Mouse (Mus musculus) forebrain, embryonic 14.5 days (tissue): ENCODE measurements around the gene Csrnp3. TPM values are rescaled to one million over a fixed set of nuclear protein-coding genes. Genes with fewer than 3 reads are reported as not detected.

Experiments
- ATAC-seq: fragments of 200-750 bp; cut with Nextera tagmentation; 2 replicates; pipeline ENCODE4 v1.8.0; 2017; ENCODE audit warnings: mild to moderate bottlenecking, moderate library complexity
- DNase-seq: peaks from one replicate; pipeline ENCODE4 v3.0.0-alpha.2; 2015; ENCODE audit warnings: low spot score
- H3K27ac ChIP-seq: fragments of 300-500 bp; sonication (generic); 2 replicates; pipeline ENCODE4 v1.5.1; 2014; ENCODE audit warnings: low read depth, mild to moderate bottlenecking, control low read depth, low read length, moderate library complexity
- H3K27me3 ChIP-seq: fragments of 300-500 bp; sonication (generic); replicated peaks from 2 replicates; pipeline ENCODE4 v1.6.1; 2014; ENCODE audit warnings: low read length, control low read depth, mixed read lengths; ENCODE audit not compliant: control insufficient read depth, insufficient read depth
- H3K36me3 ChIP-seq: fragments of 300-500 bp; sonication (generic); 2 replicates; pipeline ENCODE4 v1.6.1; 2014; ENCODE audit warnings: low read length, control low read depth; ENCODE audit not compliant: control insufficient read depth, insufficient read depth
- H3K4me1 ChIP-seq: fragments of 300-500 bp; sonication (generic); 2 replicates; pipeline ENCODE4 v1.6.1; 2014; ENCODE audit warnings: antibody characterized with exemption, low read length, control low read depth; ENCODE audit not compliant: control insufficient read depth, insufficient read depth
- H3K4me2 ChIP-seq: fragments of 300-500 bp; sonication (generic); 2 replicates; pipeline ENCODE4 v1.6.1; 2014; ENCODE audit warnings: mild to moderate bottlenecking, control low read depth, low read length
- H3K4me3 ChIP-seq: fragments of 300-500 bp; sonication (generic); 2 replicates; pipeline ENCODE4 v1.5.1; 2014; ENCODE audit warnings: low read depth, low read length, control low read depth
- H3K9ac ChIP-seq: fragments of 300-500 bp; sonication (generic); 2 replicates; pipeline ENCODE4 v1.6.1; 2014; ENCODE audit warnings: mild to moderate bottlenecking, low read length, control low read depth, moderate library complexity
- H3K9me3 ChIP-seq: fragments of 300-500 bp; sonication (generic); replicated peaks from 2 replicates; pipeline ENCODE4 v1.6.1; 2016; ENCODE audit warnings: low read length, control low read depth, mixed read lengths; ENCODE audit not compliant: control insufficient read depth
- WGBS: fragments of 180-500 bp; shearing (Covaris S2); extraction: QIAGEN DNeasy Blood & Tissue Kit; methylation state at CpG from one replicate; pipeline ENCODE4 v1.1.7; 2014; 5-methylcytosine and 5-hydroxymethylcytosine counted together
- polyA plus RNA-seq: library from polyadenylated mRNA; unstranded; fragments of >200 nt; fragmentation: Nextera tagmentation; extraction: Ambion mirVana; gene quantifications from 2 replicates; pipeline ENCODE4 v1.2.1, GENCODE M21; 2014

Csrnp3 gene
- polyA plus RNA-seq, 1 experiment from 2014 or later, result 33.0 TPM

- H3K27ac ChIP-seq, result no peak overlapping the region
- 89% methylated on average over 16 of the region's 16 CpGs for WGBS
- no peaks in the 10 kb centered on the region for H3K27me3 ChIP-seq
- no peak for DNase-seq
- H3K4me3 ChIP-seq, result no peak overlapping the region
- H3K4me2 ChIP-seq, result no peak overlapping the region
- no peak overlapping the region for H3K9ac ChIP-seq
- ATAC-seq, result no peak
- H3K4me1 ChIP-seq, result peaks cover under 1% of the 10 kb centered on the region; the same call in 1 of the 2 replicates
- H3K9me3 ChIP-seq, result no peaks in the 10 kb centered on the region
- no peaks in the 10 kb centered on the region for H3K36me3 ChIP-seq
Observed at GRCm38 (mm10) chr2:65948808-65949207, 103.2 kb downstream of the Csrnp3 start.

- peak; percentile 45 for DNase-seq
- 73% methylated on average over 17 of the region's 17 CpGs for WGBS
Observed at GRCm38 (mm10) chr2:65953726-65954340, 108.3 kb downstream of the Csrnp3 start.

GRCm38 (mm10) chr2:65955804-65956203 lies 110.2 kb downstream of the Csrnp3 start:
- Histone ChIP-seq H3K4me3 (no peak overlapping the region), H3K4me2 (no peak overlapping the region), H3K27me3 (no peaks in the 10 kb centered on the region), H3K9ac (no peak overlapping the region), H3K9me3 (no peaks in the 10 kb centered on the region), H3K36me3 (no peaks in the 10 kb centered on the region), H3K27ac (no peak overlapping the region), H3K4me1 (peaks cover 8% of the 10 kb centered on the region)
- WGBS, result 80% methylated on average over 1 of the region's 1 CpGs
- DNase-seq (no peak), ATAC-seq (no peak)

More at GRCm38 (mm10) chr2:65953726-65954340, 108.3 kb downstream of the Csrnp3 start:
- no peaks in the 10 kb centered on the region for H3K27me3 ChIP-seq
- peak overlapping the region; percentile 28 for H3K4me2 ChIP-seq
- H3K27ac ChIP-seq, result peak overlapping the region; percentile 75
- ATAC-seq, result peak; percentile 54
- H3K9me3 ChIP-seq, result no peaks in the 10 kb centered on the region
- H3K4me1 ChIP-seq, result peaks cover 8% of the 10 kb centered on the region
- no peaks in the 10 kb centered on the region for H3K36me3 ChIP-seq
- H3K9ac ChIP-seq, result peak overlapping the region; percentile 17; the same call in 1 of the 2 replicates
- no peak overlapping the region for H3K4me3 ChIP-seq

- Histone ChIP-seq H3K4me2 (no peak overlapping the region), H3K27me3 (no peaks in the 10 kb centered on the region), H3K27ac (no peak overlapping the region), H3K9ac (no peak overlapping the region), H3K9me3 (no peaks in the 10 kb centered on the region), H3K36me3 (no peaks in the 10 kb centered on the region), H3K4me1 (peaks cover 8% of the 10 kb centered on the region), H3K4me3 (no peak overlapping the region)
- ATAC-seq (peak; percentile 60), DNase-seq (peak; percentile 79)
- 60% methylated on average over 9 of the region's 9 CpGs for WGBS
Observed at GRCm38 (mm10) chr2:65956727-65957126, 111.2 kb downstream of the Csrnp3 start.

- Histone ChIP-seq H3K27me3 (no peaks in the 10 kb centered on the region), H3K4me1 (no peaks in the 10 kb centered on the region), H3K4me2 (no peak overlapping the region), H3K4me3 (no peak overlapping the region), H3K36me3 (no peaks in the 10 kb centered on the region), H3K9ac (no peak overlapping the region), H3K9me3 (no peaks in the 10 kb centered on the region), H3K27ac (no peak overlapping the region)
- ATAC-seq (no peak; the same call in 1 of the 2 replicates), DNase-seq (peak; percentile 28)
- WGBS, result 65% methylated on average over 4 of the region's 4 CpGs
Observed at GRCm38 (mm10) chr2:65963420-65963819, 117.9 kb downstream of the Csrnp3 start.

- no peak overlapping the region for H3K4me2 ChIP-seq
- no peak overlapping the region for H3K4me3 ChIP-seq
- DNase-seq (no peak), ATAC-seq (no peak)
- no peak overlapping the region for H3K9ac ChIP-seq
- 82% methylated on average over 4 of the region's 4 CpGs for WGBS
- H3K27me3 ChIP-seq, result no peaks in the 10 kb centered on the region
- H3K27ac ChIP-seq, result no peak overlapping the region
- peaks cover 10% of the 10 kb centered on the region; the same call in 1 of the 2 replicates for H3K36me3 ChIP-seq
- H3K4me1 ChIP-seq, result no peaks in the 10 kb centered on the region; the same call in 1 of the 2 replicates
- H3K9me3 ChIP-seq, result no peaks in the 10 kb centered on the region
Observed at GRCm38 (mm10) chr2:65968810-65969209, 123.2 kb downstream of the Csrnp3 start.

GRCm38 (mm10) chr2:65973907-65974306 lies 128.3 kb downstream of the Csrnp3 start:
- H3K27me3 ChIP-seq, result no peaks in the 10 kb centered on the region
- 90% methylated on average over 4 of the region's 4 CpGs for WGBS
- no peak overlapping the region for H3K4me3 ChIP-seq
- no peaks in the 10 kb centered on the region for H3K9me3 ChIP-seq
- H3K9ac ChIP-seq, result no peak overlapping the region
- H3K4me1 ChIP-seq, result no peaks in the 10 kb centered on the region; the same call in 1 of the 2 replicates
- H3K4me2 ChIP-seq, result no peak overlapping the region
- H3K27ac ChIP-seq, result no peak overlapping the region
- peaks cover 10% of the 10 kb centered on the region; the same call in 1 of the 2 replicates for H3K36me3 ChIP-seq
- ATAC-seq (no peak), DNase-seq (no peak)

GRCm38 (mm10) chr2:65975383-65975782 lies 129.8 kb downstream of the Csrnp3 start:
- no peak for DNase-seq
- H3K27ac ChIP-seq, result no peak overlapping the region
- 78% methylated on average over 5 of the region's 5 CpGs for WGBS
- H3K27me3 ChIP-seq, result no peaks in the 10 kb centered on the region
- H3K4me3 ChIP-seq, result no peak overlapping the region
- peaks cover 6% of the 10 kb centered on the region; the same call in 1 of the 2 replicates for H3K4me1 ChIP-seq
- no peak overlapping the region for H3K9ac ChIP-seq
- H3K9me3 ChIP-seq, result no peaks in the 10 kb centered on the region
- H3K4me2 ChIP-seq, result no peak overlapping the region
- no peak for ATAC-seq
- peaks cover 10% of the 10 kb centered on the region; the same call in 1 of the 2 replicates for H3K36me3 ChIP-seq

GRCm38 (mm10) chr2:65979338-65980053 lies 133.9 kb downstream of the Csrnp3 start:
- no peak overlapping the region for H3K4me3 ChIP-seq
- DNase-seq (peak; percentile 82), ATAC-seq (peak; percentile 88)
- H3K9ac ChIP-seq, result no peak overlapping the region
- H3K27ac ChIP-seq, result peak overlapping the region; percentile 10
- peaks cover 10% of the 10 kb centered on the region; the same call in 1 of the 2 replicates for H3K4me1 ChIP-seq
- no peaks in the 10 kb centered on the region for H3K9me3 ChIP-seq
- H3K36me3 ChIP-seq, result no peaks in the 10 kb centered on the region
- WGBS, result 51% methylated on average over 17 of the region's 17 CpGs
- no peaks in the 10 kb centered on the region for H3K27me3 ChIP-seq
- no peak overlapping the region for H3K4me2 ChIP-seq
